Mouse (Mus musculus): ENCODE data around the gene Zfp398.

DNA sequence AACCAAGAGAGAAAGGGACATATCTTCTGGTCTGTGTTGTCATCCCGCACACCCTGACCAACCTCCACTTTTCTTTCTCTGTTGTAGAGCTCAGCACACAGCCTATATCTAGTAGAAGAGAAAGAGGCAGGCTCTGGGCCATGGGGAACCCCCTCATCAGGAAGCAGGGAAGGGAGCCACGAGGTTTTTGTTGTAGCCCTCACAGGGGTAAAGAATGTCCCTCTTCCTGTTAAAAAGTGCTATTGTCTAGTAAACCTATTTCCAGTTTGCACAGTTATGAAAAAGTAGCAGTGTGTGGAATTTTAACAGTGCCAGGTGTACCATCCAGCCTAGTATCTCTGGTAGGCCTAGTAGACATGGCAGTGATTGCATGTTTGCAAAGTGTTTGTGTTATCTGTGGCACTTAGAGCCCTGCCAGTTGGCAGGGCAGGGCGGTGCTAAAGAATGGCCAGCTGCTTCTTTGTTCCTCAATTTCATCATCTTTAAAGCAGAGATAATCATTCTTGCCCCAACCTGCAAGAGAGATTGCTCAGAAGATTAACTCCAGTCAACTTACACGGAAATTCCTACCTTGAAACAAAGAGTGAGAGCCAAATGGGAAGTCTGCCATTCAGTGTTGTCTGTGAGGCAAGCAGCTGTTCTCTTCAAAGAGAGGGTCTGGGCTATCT is 43.7 kb downstream of the Zfp398 start:
- no peak for TF ChIP-seq HCFC1 (IDR thresholded peaks at IDR 0.05; ENCODE audit: low read depth, low read length)
- no peak for TF ChIP-seq CTCF (conservative IDR thresholded peaks at IDR 0.05 in 1 of 2, IDR thresholded peaks at IDR 0.05 in 1 of 2; ENCODE audit: low read depth in 2 of 2, low read length in 2 of 2)

Measured in CH12.LX (cell line).